Mouse (Mus musculus) gastrocnemius, postnatal 25 days (tissue): ENCODE measurements around the gene Edn3. TPM values are rescaled to one million over a fixed set of nuclear protein-coding genes. Genes with fewer than 3 reads are reported as not detected.

ENCODE experiments used
- DNase-seq: peaks from one replicate; pipeline ENCODE4 v3.0.0; 2022
- total RNA-seq, 2 experiments: library from RNA; stranded (reverse); gene quantifications; 1 replicate in 1 of 2; 2 replicates in 1 of 2; pipeline ENCODE4 v1.2.3; 2021

The Edn3 gene
- total RNA-seq, 2 experiments from 2014 or later, result 1.00 to 1.6 TPM

DNA sequence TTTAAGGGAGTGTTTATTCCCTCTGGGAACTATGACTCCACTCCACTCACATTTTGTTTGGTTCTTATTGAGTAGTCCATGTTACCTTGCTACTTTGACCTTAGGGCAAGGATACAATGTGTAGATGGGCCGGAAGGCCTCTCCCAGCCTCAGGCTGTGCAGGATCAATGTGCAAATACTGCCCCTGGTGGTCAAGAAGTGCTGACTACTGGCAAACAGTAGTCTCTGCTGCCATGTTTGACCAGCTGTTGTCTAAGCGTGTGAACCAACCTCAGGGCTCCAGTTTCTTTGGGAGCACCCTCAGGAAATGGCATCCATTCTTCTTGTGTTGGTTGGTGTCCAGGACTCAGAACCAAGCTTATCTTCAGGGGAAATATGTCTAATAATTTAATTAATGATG, 36.6 kb downstream of the Edn3 start:
- DNase-seq, result no peak

DNA sequence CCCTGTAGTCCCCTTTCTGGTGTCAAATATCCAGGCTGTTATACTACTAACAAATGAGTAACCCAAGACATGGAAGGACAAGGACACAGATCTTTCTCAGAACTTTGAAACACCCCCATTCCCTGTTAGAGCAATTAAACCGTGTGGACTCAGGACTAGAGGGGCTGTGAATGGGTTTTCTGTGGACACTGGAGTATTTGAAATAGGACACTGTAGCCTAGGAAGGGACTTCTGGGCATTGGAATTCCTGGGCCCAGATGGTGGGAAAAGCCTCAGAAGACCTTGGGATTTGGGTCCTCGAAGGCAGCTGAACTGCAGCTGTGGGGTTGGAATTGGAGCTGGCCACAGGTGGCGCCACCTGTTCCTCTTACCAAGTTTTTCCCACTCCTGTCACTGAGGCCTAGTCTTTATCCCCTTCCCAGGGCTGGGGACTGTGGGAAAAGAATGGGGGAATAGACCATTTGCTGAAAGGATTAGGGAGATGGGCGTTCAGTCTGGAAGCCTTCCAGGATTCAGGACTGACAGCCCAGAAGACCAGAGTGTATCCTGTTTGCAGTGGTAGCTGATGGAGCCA, 37.2 kb downstream of the Edn3 start:
- DNase-seq, result peak; percentile 13

DNA sequence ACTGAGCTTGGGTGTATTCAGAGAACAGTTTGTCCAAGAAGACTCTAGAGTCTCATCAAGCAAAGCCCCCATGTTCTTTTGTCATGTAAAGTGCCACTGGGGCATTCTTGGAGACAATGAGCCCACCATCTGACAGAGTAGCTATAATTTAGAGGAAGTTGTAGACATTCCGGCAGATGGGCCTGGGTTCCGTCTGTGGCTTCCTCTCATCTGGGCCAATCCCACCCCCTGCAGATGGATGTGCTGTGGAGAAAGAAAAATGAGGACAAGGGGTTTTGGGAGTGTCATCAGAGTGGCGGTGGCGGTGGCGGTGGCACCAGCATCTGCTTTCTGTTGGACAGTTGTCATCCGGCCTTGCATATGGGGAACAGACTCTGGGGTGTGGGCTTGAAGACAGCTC, 42.0 kb downstream of the Edn3 start:
- no peak for DNase-seq

GRCm38 (mm10) chr2:174803661-174804060, 43.2 kb downstream of the Edn3 start:
- DNase-seq, result no peak

DNA sequence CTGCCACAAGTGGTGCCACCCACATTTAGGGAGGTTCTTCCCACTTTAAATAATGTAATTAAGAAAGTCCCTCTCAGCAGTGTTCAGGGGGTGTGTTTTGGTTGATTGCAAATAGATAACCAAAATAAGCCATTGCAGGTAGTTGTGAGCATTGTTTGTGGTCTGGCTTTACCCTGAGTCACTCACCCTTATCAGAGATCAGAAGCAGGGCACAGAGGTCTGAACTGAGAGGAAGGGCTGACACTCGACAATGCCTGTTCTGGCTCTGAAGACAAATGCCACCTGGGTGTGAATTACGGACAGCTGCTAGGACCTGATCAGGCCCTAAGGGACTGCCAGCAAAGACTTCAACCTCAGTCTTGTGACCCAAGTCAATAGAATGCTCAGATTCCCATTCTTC, 47.5 kb downstream of the Edn3 start:
- DNase-seq, result no peak

DNA sequence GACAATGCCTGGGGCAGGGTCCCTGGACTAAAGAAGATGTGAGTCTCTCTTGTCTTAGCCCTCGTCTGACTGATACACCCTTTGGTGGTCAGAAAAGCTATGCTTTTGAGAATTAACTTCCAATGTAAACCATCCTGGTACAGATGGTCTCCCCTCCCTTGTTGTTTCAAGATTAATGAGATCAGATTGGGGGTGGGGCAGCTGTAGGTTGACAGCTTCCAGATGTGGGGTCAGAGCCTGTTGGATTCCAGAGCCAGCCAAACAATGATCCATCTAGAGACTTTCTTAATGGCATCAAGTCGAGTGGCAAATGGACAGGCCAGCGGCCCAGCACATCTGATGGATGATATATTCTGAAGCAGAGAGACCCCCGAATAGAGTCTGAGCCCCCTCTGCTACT, 48.9 kb downstream of the Edn3 start:
- DNase-seq, result no peak

DNA sequence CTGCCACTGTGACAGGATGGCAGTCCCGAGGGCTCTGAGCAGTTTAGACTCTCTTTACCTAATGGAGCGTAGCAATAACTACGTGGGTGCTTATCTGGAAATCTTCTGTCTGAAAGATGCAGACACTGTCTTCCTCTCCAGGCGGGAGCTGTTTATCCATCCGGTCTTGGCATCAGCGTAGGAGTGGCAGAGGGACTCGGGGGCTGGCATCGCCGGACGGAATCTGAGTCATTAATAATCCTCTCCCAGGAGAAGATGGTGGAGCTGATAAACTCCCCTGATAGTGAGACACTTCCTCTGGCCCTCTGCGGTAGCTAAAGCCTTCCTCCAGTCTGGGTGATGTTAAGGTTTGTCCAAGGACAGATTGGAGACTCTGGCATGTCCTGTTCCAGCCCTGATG, 52.9 kb downstream of the Edn3 start:
- DNase-seq, result no peak

- no peak for DNase-seq
Observed at GRCm38 (mm10) chr2:174816163-174816562, 55.7 kb downstream of the Edn3 start.

- DNase-seq, result peak; percentile 9
Observed at GRCm38 (mm10) chr2:174820286-174820685, 59.9 kb downstream of the Edn3 start.

GRCm38 (mm10) chr2:174827829-174828228, 67.4 kb downstream of the Edn3 start:
- DNase-seq, result no peak

DNA sequence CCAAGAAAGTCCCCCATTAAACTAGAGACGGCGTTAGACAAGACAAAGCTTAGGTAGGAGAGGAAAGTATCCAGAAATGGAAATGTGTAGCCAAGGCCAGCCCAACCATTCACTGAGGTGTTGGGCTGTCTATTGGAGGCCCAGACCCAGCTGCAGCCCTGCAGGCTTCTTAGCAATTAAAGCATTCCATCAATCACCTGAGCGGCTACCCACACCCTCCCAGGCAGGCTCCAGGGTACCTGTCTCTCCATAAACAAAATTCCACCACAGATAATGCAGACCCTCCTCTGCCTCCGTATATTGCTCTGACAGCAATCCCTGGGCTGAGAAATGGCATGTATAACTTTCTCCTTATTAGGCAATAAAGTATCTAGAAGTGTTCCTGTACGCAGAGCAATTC, 73.2 kb downstream of the Edn3 start:
- DNase-seq, result no peak

Other genes with a start within 250 kb of the Edn3 start
- under 1 TPM in 1 of 2 experiments, not detected in 1; 0.03 TPM for gene Zfp831, start 117.1 kb upstream of the Edn3 start, total RNA-seq
- gene Gm14444, start 249.6 kb downstream of the Edn3 start, total RNA-seq, result under 1 TPM; 0.28 to 0.59 TPM